Mouse (Mus musculus): ENCODE measurements around the gene Ttc30b.

DNA sequence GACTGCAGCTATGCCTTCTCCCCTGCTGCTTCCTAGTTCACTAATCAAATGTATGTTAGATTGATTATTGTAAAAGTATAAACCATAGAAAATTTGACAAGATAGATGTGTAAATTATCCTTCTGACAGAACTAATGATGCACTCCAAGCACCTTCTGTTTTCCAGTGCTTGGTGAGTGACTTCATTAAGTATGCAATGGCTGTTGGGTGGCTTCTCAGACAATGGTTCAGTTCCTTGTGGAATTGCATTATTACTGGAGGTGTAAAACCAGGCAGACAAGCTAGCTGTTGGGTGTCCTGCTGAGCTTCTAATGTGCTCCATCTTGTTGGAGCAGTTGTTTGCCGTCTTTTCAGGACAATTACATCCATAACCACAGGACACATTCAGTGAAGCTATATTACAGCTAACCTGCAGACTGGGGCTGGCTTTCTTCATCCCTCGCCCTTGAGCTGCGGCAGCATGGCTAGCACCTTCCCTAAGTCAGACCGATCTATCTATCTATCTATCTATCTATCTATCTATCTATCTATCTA is 14.5 kb downstream of the Ttc30b start:
- TF ChIP-seq GATA1 (IDR thresholded peaks at IDR 0.05; ENCODE audit: borderline replicate concordance, low read length) (no peak), FLI1 (IDR thresholded peaks at IDR 0.05; ENCODE audit: low read length) (no peak)
